In the genomic region with DNA sequence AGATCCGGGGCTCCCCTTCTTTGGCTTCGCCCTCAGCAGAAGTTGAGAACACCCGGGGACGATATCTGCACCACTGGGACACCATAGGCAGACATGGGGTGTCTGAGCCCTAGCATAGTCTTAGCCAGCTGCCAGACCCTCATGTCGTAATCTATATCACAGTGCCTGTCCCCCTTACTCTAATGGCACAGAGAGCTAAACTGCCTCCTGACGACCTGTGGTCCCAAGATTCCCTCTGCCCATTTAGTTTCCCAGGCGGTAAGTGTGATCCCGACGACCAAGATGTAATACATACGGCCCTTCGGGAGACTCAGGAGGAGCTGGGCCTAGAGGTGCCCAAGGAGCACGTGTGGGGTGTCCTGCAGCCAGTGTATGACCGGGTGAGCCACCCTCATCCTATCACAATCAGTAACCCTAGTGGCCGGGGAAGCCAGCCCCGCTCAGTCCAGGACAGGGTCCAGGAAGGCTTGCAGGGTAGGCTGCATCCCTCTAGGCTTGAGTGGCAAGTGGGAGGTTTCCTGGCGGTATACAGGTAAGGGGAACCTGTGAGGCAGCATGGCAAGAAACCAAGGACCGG, we compare ENCODE assay signal across 8 mouse cellular contexts. TPM values are rescaled to one million over a fixed set of nuclear protein-coding genes. Genes with fewer than 3 reads are reported as not detected.
A peak's percentile ranks its signal among the peaks of the same experiment; 100 is the strongest.
DNase-seq lines count a peak whose midpoint lies in the region; ATAC-seq and TF ChIP-seq lines count a peak whose summit lies in the region.

No protein-coding gene starts in this region.

- H3K4me1 ChIP-seq in heart, embryonic 10.5 days = peaks cover 64% of the 10 kb centered on the region
- peaks cover 0 to 15% of the 10 kb centered on the region in 2 experiments; a peak in 2 of 4 replicates for H3K4me1 ChIP-seq in MEL (ENCODE audit: control insufficient read depth in 1 of 2, insufficient read depth in 2 of 2, low read length in 2 of 2)
- peaks cover 39% of the 10 kb centered on the region for H3K4me1 ChIP-seq in heart, postnatal 0 days (ENCODE audit: control insufficient read depth, insufficient read depth)
- peaks cover 65% of the 10 kb centered on the region for H3K4me1 ChIP-seq in megakaryocyte, embryonic 14.5 days

- peaks cover 23% of the 10 kb centered on the region for H3K36me3 ChIP-seq in heart, embryonic 10.5 days
- H3K36me3 ChIP-seq in MEL (ENCODE audit: control insufficient read depth in 1 of 2, insufficient read depth in 2 of 2, low read length in 2 of 2) = peaks cover 0 to 6% of the 10 kb centered on the region in 2 experiments; a peak in 2 of 4 replicates
- H3K36me3 ChIP-seq in heart, postnatal 0 days (replicated peaks; ENCODE audit: control insufficient read depth, insufficient read depth, low read length) = peaks cover 4% of the 10 kb centered on the region; the same call in 1 of the 2 replicates
- peaks cover 31% of the 10 kb centered on the region for H3K36me3 ChIP-seq in megakaryocyte, embryonic 14.5 days (replicated peaks; ENCODE audit: low read length)

- no peak for DNase-seq in heart, embryonic 10.5 days (ENCODE audit: low spot score)
- DNase-seq in heart, adult 8-10 months (ENCODE audit: low spot score) = no peak
- DNase-seq in MEL (ENCODE audit: low read depth, low spot score) = no peak
- no peak for DNase-seq in heart, postnatal 0 days (ENCODE audit: low spot score)
- DNase-seq in adrenal gland, postnatal 4 days (ENCODE audit: low spot score in 2 of 2) = no peak
- DNase-seq in thymus, postnatal 36 days = no peak
- no peak for DNase-seq in cerebellum, adult 11-12 months

- H3K9ac ChIP-seq in MEL (ENCODE audit: control insufficient read depth, low read depth, low read length, poor library complexity, severe bottlenecking) = peak overlapping the region; percentile 90
- peak overlapping the region; percentile 54 for H3K9ac ChIP-seq in heart, postnatal 0 days (replicated peaks; ENCODE audit: low read depth, low read length)

- no peak; a peak in 1 of 4 replicates for TF ChIP-seq POLR2A in MEL (IDR thresholded peaks at IDR 0.05; ENCODE audit: control insufficient read depth in 1 of 2, insufficient read depth in 1 of 2, low read depth in 1 of 2, low read length in 2 of 2, poor library complexity in 1 of 2)

- WGBS in heart, embryonic 10.5 days = 19% methylated on average over 17 of the region's 17 CpGs
- WGBS in heart, postnatal 0 days = 18% methylated on average over 17 of the region's 17 CpGs

- 0 out of 2 replicates have a peak, but pooled peaks cover 7% of the 10 kb centered on the region for H3K27me3 ChIP-seq in heart, embryonic 10.5 days (ENCODE audit: insufficient read depth, poor library complexity, severe bottlenecking)
- H3K27me3 ChIP-seq in MEL (ENCODE audit: control insufficient read depth in 1 of 2, insufficient read depth in 2 of 2, low read length in 2 of 2) = no peaks in the 10 kb centered on the region
- H3K27me3 ChIP-seq in heart, postnatal 0 days (ENCODE audit: control insufficient read depth, insufficient read depth, low read length) = no peaks in the 10 kb centered on the region
- peaks cover 14% of the 10 kb centered on the region for H3K27me3 ChIP-seq in megakaryocyte, embryonic 14.5 days (replicated peaks)

- TF ChIP-seq RAD21 in MEL (IDR thresholded peaks at IDR 0.05; ENCODE audit: low read depth, low read length) = no peak

- H3K4me2 ChIP-seq in heart, postnatal 0 days (ENCODE audit: low read depth, low read length) = peak overlapping the region; percentile 74

- TF ChIP-seq CTCF in MEL (IDR thresholded peaks at IDR 0.05 in 2 of 3, conservative IDR thresholded peaks at IDR 0.05 in 1 of 3; ENCODE audit: control insufficient read depth in 1 of 3, insufficient read depth in 1 of 3, low read depth in 2 of 3, low read length in 3 of 3, poor library complexity in 1 of 3, severe bottlenecking in 1 of 3) = no peak
- TF ChIP-seq CTCF in heart, postnatal 0 days (IDR thresholded peaks at IDR 0.05; ENCODE audit: low read depth) = no peak

- peak overlapping the region; percentile 97 for H3K27ac ChIP-seq in heart, embryonic 10.5 days
- H3K27ac ChIP-seq in MEL (ENCODE audit: control insufficient read depth, low read depth, low read length) = peak overlapping the region; percentile 88
- H3K27ac ChIP-seq in heart, postnatal 0 days (ENCODE audit: low read depth) = peak overlapping the region; percentile 95

- no peak for ATAC-seq in heart, postnatal 0 days (ENCODE audit: insufficient read depth, low read depth)

- H3K4me3 ChIP-seq in heart, embryonic 10.5 days = peak overlapping the region; percentile 82
- peak overlapping the region; percentile 80 for H3K4me3 ChIP-seq in MEL (ENCODE audit: control insufficient read depth in 1 of 2, insufficient read depth in 1 of 2, low read depth in 2 of 2, low read length in 2 of 2)
- H3K4me3 ChIP-seq in heart, postnatal 0 days (ENCODE audit: low read depth, low read length) = peak overlapping the region; percentile 67
- H3K4me3 ChIP-seq in megakaryocyte, embryonic 14.5 days (replicated peaks) = peak overlapping the region; percentile 97

- H3K79me2 ChIP-seq in MEL (ENCODE audit: control insufficient read depth, insufficient read depth, low read length, poor library complexity) = peaks cover 1% of the 10 kb centered on the region; the same call in 1 of the 2 replicates

- H3K9me3 ChIP-seq in heart, embryonic 10.5 days = no peaks in the 10 kb centered on the region
- H3K9me3 ChIP-seq in MEL (replicated peaks; ENCODE audit: insufficient read depth, low read length) = no peaks in the 10 kb centered on the region
- no peaks in the 10 kb centered on the region for H3K9me3 ChIP-seq in heart, postnatal 0 days (replicated peaks; ENCODE audit: control insufficient read depth, low read length)
- H3K9me3 ChIP-seq in megakaryocyte, embryonic 14.5 days = no peaks in the 10 kb centered on the region

- TF ChIP-seq EP300 in MEL (IDR thresholded peaks at IDR 0.05; ENCODE audit: low read depth in 1 of 2, low read length in 2 of 2) = no peak
- TF ChIP-seq EP300 in heart, postnatal 0 days (IDR thresholded peaks at IDR 0.05; ENCODE audit: low read depth) = no peak

RNA-seq across cellular contexts. Expression of gene Gm49405, which starts 0.6 kb away (rescaled TPM):
- 4.1 and 5.2 TPM in 2 replicates for polyA plus RNA-seq in heart, embryonic 10.5 days (2016; fragmentation: Nextera tagmentation; extraction: Ambion mirVana)
- total RNA-seq in heart, adult 8-10 months (2022) = 1 to 10 TPM in 1 of 4 experiments, under 1 TPM in 3; 0.69 to 1.6 (median 0.81) TPM
- 1.8 and 3.6 TPM in 2 replicates for total RNA-seq in MEL (2012; rRNA removed)
- polyA plus RNA-seq in MEL (2012; ENCODE audit: insufficient read depth in 1 of 2, insufficient read length in 2 of 2, low read depth in 1 of 2, low replicate concordance in 2 of 2, missing spikeins in 1 of 2) = 1 to 10 TPM in 1 of 2 experiments, not detected in 1; 5.7 TPM
- 4.0 and 7.0 TPM in 2 replicates for total RNA-seq in heart, postnatal 0 days (2014; rRNA removed; ENCODE audit: low replicate concordance)
- polyA plus RNA-seq in heart, postnatal 0 days (2015; fragmentation: Nextera tagmentation; extraction: Ambion mirVana) = 3.6 and 4.0 TPM in 2 replicates
- polyA plus RNA-seq in megakaryocyte, embryonic 14.5 days (2012; ENCODE audit: insufficient read depth, low replicate concordance) = 0.74 and 0.93 TPM in 2 replicates
- 1 to 10 TPM; 1.7 to 1.8 TPM for total RNA-seq in adrenal gland, postnatal 4 days (2021)

RNA-seq across cellular contexts. Expression of gene Nudt8, which starts 0.7 kb away (rescaled TPM):
- polyA plus RNA-seq in heart, embryonic 10.5 days (2016; fragmentation: Nextera tagmentation; extraction: Ambion mirVana) = 40.2 and 52.4 TPM in 2 replicates
- 100 to 1,000 TPM; 134 to 165 (median 153) TPM for total RNA-seq in heart, adult 8-10 months (2022)
- total RNA-seq in MEL (2012; rRNA removed) = 64.8 and 71.5 TPM in 2 replicates
- polyA plus RNA-seq in MEL (2012; ENCODE audit: insufficient read depth in 1 of 2, insufficient read length in 2 of 2, low read depth in 1 of 2, low replicate concordance in 2 of 2, missing spikeins in 1 of 2) = 10 to 100 TPM in 1 of 2 experiments, not detected in 1; 58.1 TPM
- 110 and 175 TPM in 2 replicates for total RNA-seq in heart, postnatal 0 days (2014; rRNA removed; ENCODE audit: low replicate concordance)
- polyA plus RNA-seq in heart, postnatal 0 days (2015; fragmentation: Nextera tagmentation; extraction: Ambion mirVana) = 131 and 138 TPM in 2 replicates
- polyA plus RNA-seq in megakaryocyte, embryonic 14.5 days (2012; ENCODE audit: insufficient read depth, low replicate concordance) = 11.7 and 19.3 TPM in 2 replicates
- total RNA-seq in adrenal gland, postnatal 4 days (2021) = 10 to 100 TPM; 21.7 to 21.9 TPM

RNA-seq across cellular contexts. Expression of gene Doc2g, which starts 2.1 kb away (rescaled TPM):
- 32.4 and 75.0 TPM in 2 replicates for polyA plus RNA-seq in heart, embryonic 10.5 days (2016; fragmentation: Nextera tagmentation; extraction: Ambion mirVana)
- 100 to 1,000 TPM; 255 to 281 (median 261) TPM for total RNA-seq in heart, adult 8-10 months (2022)
- total RNA-seq in MEL (2012; rRNA removed) = 6.8 and 9.9 TPM in 2 replicates
- 10 to 100 TPM in 1 of 2 experiments, not detected in 1; 16.0 TPM for polyA plus RNA-seq in MEL (2012; ENCODE audit: insufficient read depth in 1 of 2, insufficient read length in 2 of 2, low read depth in 1 of 2, low replicate concordance in 2 of 2, missing spikeins in 1 of 2)
- 158 and 202 TPM in 2 replicates for total RNA-seq in heart, postnatal 0 days (2014; rRNA removed; ENCODE audit: low replicate concordance)
- polyA plus RNA-seq in heart, postnatal 0 days (2015; fragmentation: Nextera tagmentation; extraction: Ambion mirVana) = 114 and 116 TPM in 2 replicates
- polyA plus RNA-seq in megakaryocyte, embryonic 14.5 days (2012; ENCODE audit: insufficient read depth, low replicate concordance) = 2.7 and 7.3 TPM in 2 replicates
- 1 to 10 TPM; 2.4 to 2.6 TPM for total RNA-seq in adrenal gland, postnatal 4 days (2021)

RNA-seq across cellular contexts. Expression of gene Tbx10, which starts 8.5 kb away (rescaled TPM):
- 0.45 TPM in 1 of 2 replicates, not detected in the other for polyA plus RNA-seq in heart, embryonic 10.5 days (2016; fragmentation: Nextera tagmentation; extraction: Ambion mirVana)
- total RNA-seq in heart, adult 8-10 months (2022) = not detected
- total RNA-seq in MEL (2012; rRNA removed) = not detected in 2 replicates
- not detected for polyA plus RNA-seq in MEL (2012; ENCODE audit: insufficient read depth in 1 of 2, insufficient read length in 2 of 2, low read depth in 1 of 2, low replicate concordance in 2 of 2, missing spikeins in 1 of 2)
- not detected in 2 replicates for total RNA-seq in heart, postnatal 0 days (2014; rRNA removed; ENCODE audit: low replicate concordance)
- not detected in 2 replicates for polyA plus RNA-seq in heart, postnatal 0 days (2015; fragmentation: Nextera tagmentation; extraction: Ambion mirVana)
- polyA plus RNA-seq in megakaryocyte, embryonic 14.5 days (2012; ENCODE audit: insufficient read depth, low replicate concordance) = not detected in 2 replicates
- under 1 TPM in 1 of 2 experiments, not detected in 1; 0.34 TPM for total RNA-seq in adrenal gland, postnatal 4 days (2021)

RNA-seq across cellular contexts. Expression of gene Ndufv1, which starts 11.6 kb away (rescaled TPM):
- polyA plus RNA-seq in heart, embryonic 10.5 days (2016; fragmentation: Nextera tagmentation; extraction: Ambion mirVana) = 298 and 420 TPM in 2 replicates
- total RNA-seq in heart, adult 8-10 months (2022) = 1,000 to 10,000 TPM; 1,087 to 1,207 (median 1,176) TPM
- 235 and 267 TPM in 2 replicates for total RNA-seq in MEL (2012; rRNA removed)
- polyA plus RNA-seq in MEL (2012; ENCODE audit: insufficient read depth in 1 of 2, insufficient read length in 2 of 2, low read depth in 1 of 2, low replicate concordance in 2 of 2, missing spikeins in 1 of 2) = 100 to 1,000 TPM in 1 of 2 experiments, not detected in 1; 218 TPM
- total RNA-seq in heart, postnatal 0 days (2014; rRNA removed; ENCODE audit: low replicate concordance) = 910 and 941 TPM in 2 replicates
- 1,083 and 1,090 TPM in 2 replicates for polyA plus RNA-seq in heart, postnatal 0 days (2015; fragmentation: Nextera tagmentation; extraction: Ambion mirVana)
- polyA plus RNA-seq in megakaryocyte, embryonic 14.5 days (2012; ENCODE audit: insufficient read depth, low replicate concordance) = 111 and 122 TPM in 2 replicates
- total RNA-seq in adrenal gland, postnatal 4 days (2021) = 100 to 1,000 TPM; 253 to 283 TPM

Comparison
In these comparisons a context has a peak if more than half of its experiments do, and no peak if none do; other contexts are left out.
1. RNA of gene Doc2g, which starts 2.1 kb away (total RNA-seq): 255 to 281 TPM in heart, adult 8-10 months and 158 to 202 TPM in heart, postnatal 0 days; 6.8 to 9.9 TPM in MEL and 2.4 to 2.6 TPM in adrenal gland, postnatal 4 days; every median in the first group is over 10 times any median in the second.
2. Peak in every context shown above with its lines, with median percentiles within 50 percentile points of each other: H3K27ac ChIP-seq and H3K4me3 ChIP-seq.